Mouse (Mus musculus): ENCODE measurements around the gene Xntrpc. TPM values are rescaled to one million over a fixed set of nuclear protein-coding genes. Genes with fewer than 3 reads are reported as not detected.

Gene Xntrpc
- 1.5 TPM for polyA plus RNA-seq (2017; shearing (Covaris generic))

GRCm38 (mm10) chr7:102065046-102065891 lies at the start of gene Xntrpc, which contains the start of the genes Rnf121 and Xndc1:
TSS of gene Xntrpc (plus strand) at chr7:102065713.
TSS of gene Rnf121 (minus strand) at chr7:102065469.
TSS of gene Xndc1 (plus strand) at chr7:102065511.

GRCm38 (mm10) chr7:102018590-102018989 lies 46.9 kb upstream of the Xntrpc start, which contains the start of gene Il18bp:
TSS of gene Il18bp (minus strand) at chr7:102018690.

GRCm38 (mm10) chr7:102082816-102083215 lies 17.3 kb downstream of the Xntrpc start, which contains the start of gene Trpc2:
TSS of gene Trpc2 (plus strand) at chr7:102083116.

GRCm38 (mm10) chr7:102101487-102101886 lies 36.0 kb downstream of the Xntrpc start, which contains the start of gene Art1:
TSS of gene Art1 (plus strand) at chr7:102101743.

GRCm38 (mm10) chr7:102109171-102109570 lies 43.7 kb downstream of the Xntrpc start, which contains the start of gene Art5:
TSS of gene Art5 (minus strand) at chr7:102109489.

GRCm38 (mm10) chr7:102116579-102117331 lies 51.2 kb downstream of the Xntrpc start, which contains the start of gene Chrna10:
TSS of gene Chrna10 (minus strand) at chr7:102116828.

Other genes starting within 250 kb of the Xntrpc start
- not detected for gene Phox2a, start 247.4 kb upstream of the Xntrpc start, polyA plus RNA-seq (2017; shearing (Covaris generic))
- gene Inppl1, start 227.5 kb upstream of the Xntrpc start, polyA plus RNA-seq (2017; shearing (Covaris generic)) = 0.66 TPM
- gene Folr2, start 208.5 kb upstream of the Xntrpc start, polyA plus RNA-seq (2017; shearing (Covaris generic)) = not detected
- gene Anapc15, start 202.0 kb upstream of the Xntrpc start, polyA plus RNA-seq (2017; shearing (Covaris generic)) = 46.6 TPM
- gene Folr1, start 194.9 kb upstream of the Xntrpc start, polyA plus RNA-seq (2017; shearing (Covaris generic)) = not detected
- 92.3 TPM for gene Lamtor1, start 159.8 kb upstream of the Xntrpc start, polyA plus RNA-seq (2017; shearing (Covaris generic))
- 1.6 TPM for gene Tomt, start 159.4 kb upstream of the Xntrpc start, polyA plus RNA-seq (2017; shearing (Covaris generic))
- 1.1 TPM for gene Lrrc51, start 131.8 kb upstream of the Xntrpc start, polyA plus RNA-seq (2017; shearing (Covaris generic))
- 197 TPM for gene Numa1, start 131.6 kb upstream of the Xntrpc start, polyA plus RNA-seq (2017; shearing (Covaris generic))
- 2.8 TPM for gene Il18bp, start 47.0 kb upstream of the Xntrpc start, polyA plus RNA-seq (2017; shearing (Covaris generic))
- gene Rnf121, start 244 bp upstream of the Xntrpc start, polyA plus RNA-seq (2017; shearing (Covaris generic)) = 23.8 TPM
- gene Xndc1, start 202 bp upstream of the Xntrpc start, polyA plus RNA-seq (2017; shearing (Covaris generic)) = 43.4 TPM
- gene Trpc2, start 17.4 kb downstream of the Xntrpc start, polyA plus RNA-seq (2017; shearing (Covaris generic)) = 0.45 TPM
- gene Art1, start 36.0 kb downstream of the Xntrpc start, polyA plus RNA-seq (2017; shearing (Covaris generic)) = not detected
- gene Art5, start 43.8 kb downstream of the Xntrpc start, polyA plus RNA-seq (2017; shearing (Covaris generic)) = 0.27 TPM
- not detected for gene Chrna10, start 51.1 kb downstream of the Xntrpc start, polyA plus RNA-seq (2017; shearing (Covaris generic))
- gene Nup98, start 144.5 kb downstream of the Xntrpc start, polyA plus RNA-seq (2017; shearing (Covaris generic)) = 110 TPM
- 34.5 TPM for gene Pgap2, start 144.5 kb downstream of the Xntrpc start, polyA plus RNA-seq (2017; shearing (Covaris generic))
- gene Rhog, start 190.3 kb downstream of the Xntrpc start, polyA plus RNA-seq (2017; shearing (Covaris generic)) = 432 TPM
- 194 TPM for gene Stim1, start 202.1 kb downstream of the Xntrpc start, polyA plus RNA-seq (2017; shearing (Covaris generic))